Mouse (Mus musculus): ENCODE data around the gene Bri3bp. TPM values are rescaled to one million over a fixed set of nuclear protein-coding genes. Genes with fewer than 3 reads are reported as not detected.

Gene Bri3bp
- polyA plus RNA-seq, 1 experiment from 2014 or later = 52.9 TPM

GRCm38 (mm10) chr5:125444554-125444953, 3.2 kb downstream of the Bri3bp start:
- no peak for DNase-seq (ENCODE audit: low spot score)
- peaks cover 29% of the 10 kb centered on the region for H3K4me1 ChIP-seq
- peaks cover 14% of the 10 kb centered on the region; the same call in 1 of the 2 replicates for H3K36me3 ChIP-seq
- no peak overlapping the region for H3K27ac ChIP-seq
- H3K4me3 ChIP-seq = no peak overlapping the region
- no peaks in the 10 kb centered on the region for H3K9me3 ChIP-seq
- 87% methylated on average over 4 of the region's 4 CpGs for WGBS
- H3K27me3 ChIP-seq (ENCODE audit: insufficient read depth, poor library complexity, severe bottlenecking) = no peaks in the 10 kb centered on the region

GRCm38 (mm10) chr5:125446344-125446743, 5.0 kb downstream of the Bri3bp start:
- WGBS = 85% methylated on average over 7 of the region's 7 CpGs
- no peaks in the 10 kb centered on the region for H3K27me3 ChIP-seq (ENCODE audit: insufficient read depth, poor library complexity, severe bottlenecking)

GRCm38 (mm10) chr5:125448026-125448425, 6.7 kb downstream of the Bri3bp start:
- 67% methylated on average over 3 of the region's 3 CpGs for WGBS
- peaks cover 31% of the 10 kb centered on the region for H3K36me3 ChIP-seq

More at GRCm38 (mm10) chr5:125446344-125446743, 5.0 kb downstream of the Bri3bp start:
- no peak for DNase-seq (ENCODE audit: low spot score)
- Histone ChIP-seq H3K36me3 (peaks cover 14% of the 10 kb centered on the region), H3K27ac (no peak overlapping the region), H3K4me1 (peaks cover 24% of the 10 kb centered on the region), H3K9me3 (no peaks in the 10 kb centered on the region), H3K4me3 (no peak overlapping the region)

GRCm38 (mm10) chr5:125448631-125449030, 7.3 kb downstream of the Bri3bp start:
- Histone ChIP-seq H3K36me3 (peaks cover 29% of the 10 kb centered on the region), H3K27ac (no peak overlapping the region), H3K4me3 (no peak overlapping the region), H3K27me3 (ENCODE audit: insufficient read depth, poor library complexity, severe bottlenecking) (no peaks in the 10 kb centered on the region), H3K9me3 (no peaks in the 10 kb centered on the region), H3K4me1 (peaks cover 13% of the 10 kb centered on the region)
- 85% methylated on average over 4 of the region's 4 CpGs for WGBS
- DNase-seq (ENCODE audit: low spot score) = no peak

More at GRCm38 (mm10) chr5:125448026-125448425, 6.7 kb downstream of the Bri3bp start:
- Histone ChIP-seq H3K4me3 (no peak overlapping the region), H3K27ac (no peak overlapping the region), H3K27me3 (ENCODE audit: insufficient read depth, poor library complexity, severe bottlenecking) (no peaks in the 10 kb centered on the region), H3K4me1 (peaks cover 13% of the 10 kb centered on the region), H3K9me3 (no peaks in the 10 kb centered on the region)
- no peak for DNase-seq (ENCODE audit: low spot score)

- H3K27me3 ChIP-seq (ENCODE audit: insufficient read depth, poor library complexity, severe bottlenecking) = no peaks in the 10 kb centered on the region
- no peak for DNase-seq (ENCODE audit: low spot score)
- no peak overlapping the region for H3K27ac ChIP-seq
- H3K4me3 ChIP-seq = no peak overlapping the region
- H3K4me1 ChIP-seq = peaks cover 13% of the 10 kb centered on the region; the same call in 1 of the 2 replicates
- peaks cover 33% of the 10 kb centered on the region for H3K36me3 ChIP-seq
- 64% methylated on average over 5 of the region's 5 CpGs for WGBS
- no peaks in the 10 kb centered on the region for H3K9me3 ChIP-seq
These were observed 7.9 kb downstream of the Bri3bp start for GRCm38 (mm10) chr5:125449306-125449705.

- no peaks in the 10 kb centered on the region for H3K27me3 ChIP-seq (ENCODE audit: insufficient read depth, poor library complexity, severe bottlenecking)
- 88% methylated on average over 9 of the region's 9 CpGs for WGBS
- no peaks in the 10 kb centered on the region for H3K9me3 ChIP-seq
- peaks cover 47% of the 10 kb centered on the region for H3K36me3 ChIP-seq
- H3K4me3 ChIP-seq = no peak overlapping the region
- no peak overlapping the region for H3K27ac ChIP-seq
- no peak for DNase-seq (ENCODE audit: low spot score)
- H3K4me1 ChIP-seq = peaks cover 9% of the 10 kb centered on the region; the same call in 1 of the 2 replicates
These were observed 11.2 kb downstream of the Bri3bp start for GRCm38 (mm10) chr5:125452573-125452972.

GRCm38 (mm10) chr5:125456100-125456499, 14.7 kb downstream of the Bri3bp start:
- no peaks in the 10 kb centered on the region for H3K27me3 ChIP-seq (ENCODE audit: insufficient read depth, poor library complexity, severe bottlenecking)
- H3K9me3 ChIP-seq = no peaks in the 10 kb centered on the region
- H3K4me1 ChIP-seq = no peaks in the 10 kb centered on the region
- 84% methylated on average over 6 of the region's 6 CpGs for WGBS
- H3K36me3 ChIP-seq = peaks cover 47% of the 10 kb centered on the region
- H3K27ac ChIP-seq = no peak overlapping the region
- H3K4me3 ChIP-seq = no peak overlapping the region
- no peak for DNase-seq (ENCODE audit: low spot score)

GRCm38 (mm10) chr5:125457538-125457937, 16.2 kb downstream of the Bri3bp start:
- 83% methylated on average over 6 of the region's 6 CpGs for WGBS
- no peak for DNase-seq (ENCODE audit: low spot score)
- no peak overlapping the region for H3K4me3 ChIP-seq
- no peaks in the 10 kb centered on the region for H3K27me3 ChIP-seq (ENCODE audit: insufficient read depth, poor library complexity, severe bottlenecking)
- no peaks in the 10 kb centered on the region for H3K4me1 ChIP-seq
- H3K27ac ChIP-seq = no peak overlapping the region
- H3K9me3 ChIP-seq = no peaks in the 10 kb centered on the region
- H3K36me3 ChIP-seq = peaks cover 35% of the 10 kb centered on the region

- H3K4me1 ChIP-seq = peaks cover 11% of the 10 kb centered on the region
- 77% methylated on average over 3 of the region's 3 CpGs for WGBS
- no peaks in the 10 kb centered on the region for H3K9me3 ChIP-seq
- H3K4me3 ChIP-seq = no peak overlapping the region
- H3K36me3 ChIP-seq = peaks cover 11% of the 10 kb centered on the region
- DNase-seq (ENCODE audit: low spot score) = no peak
- H3K27ac ChIP-seq = no peak overlapping the region
- no peaks in the 10 kb centered on the region for H3K27me3 ChIP-seq (ENCODE audit: insufficient read depth, poor library complexity, severe bottlenecking)
These were observed 19.2 kb downstream of the Bri3bp start for GRCm38 (mm10) chr5:125460574-125460973.

- DNase-seq (ENCODE audit: low spot score) = no peak
- Histone ChIP-seq H3K4me1 (peaks cover 11% of the 10 kb centered on the region), H3K27me3 (ENCODE audit: insufficient read depth, poor library complexity, severe bottlenecking) (no peaks in the 10 kb centered on the region), H3K4me3 (no peak overlapping the region), H3K36me3 (no peaks in the 10 kb centered on the region; the same call in 1 of the 2 replicates), H3K27ac (no peak overlapping the region), H3K9me3 (no peaks in the 10 kb centered on the region)
- WGBS = 42% methylated on average over 10 of the region's 10 CpGs
These were observed 20.6 kb downstream of the Bri3bp start for GRCm38 (mm10) chr5:125461868-125462445.

- H3K36me3 ChIP-seq = no peaks in the 10 kb centered on the region
- H3K4me1 ChIP-seq = peaks cover 11% of the 10 kb centered on the region
- 37% methylated on average over 7 of the region's 7 CpGs for WGBS
- peak overlapping the region; percentile 48 for H3K4me3 ChIP-seq
- no peak for DNase-seq (ENCODE audit: low spot score)
- H3K27ac ChIP-seq = 0 out of 2 replicates have a peak overlapping the region, but pooled peaks have one; percentile 76
- H3K9me3 ChIP-seq = no peaks in the 10 kb centered on the region
- H3K27me3 ChIP-seq (ENCODE audit: insufficient read depth, poor library complexity, severe bottlenecking) = no peaks in the 10 kb centered on the region
These were observed 23.8 kb downstream of the Bri3bp start for GRCm38 (mm10) chr5:125465192-125465591.

GRCm38 (mm10) chr5:125465701-125466106, 24.3 kb downstream of the Bri3bp start:
- Histone ChIP-seq H3K4me3 (peak overlapping the region; percentile 48), H3K27me3 (ENCODE audit: insufficient read depth, poor library complexity, severe bottlenecking) (no peaks in the 10 kb centered on the region), H3K36me3 (no peaks in the 10 kb centered on the region), H3K4me1 (peaks cover 11% of the 10 kb centered on the region), H3K27ac (peak overlapping the region; percentile 76), H3K9me3 (no peaks in the 10 kb centered on the region)
- peak; percentile 100 for DNase-seq (ENCODE audit: low spot score)
- under 1% methylated on average over 25 of the region's 25 CpGs for WGBS

- H3K36me3 ChIP-seq = no peaks in the 10 kb centered on the region
- H3K27ac ChIP-seq = peak overlapping the region; percentile 76; the same call in 1 of the 2 replicates
- no peaks in the 10 kb centered on the region for H3K9me3 ChIP-seq
- peak overlapping the region; percentile 48 for H3K4me3 ChIP-seq
- peaks cover 11% of the 10 kb centered on the region for H3K4me1 ChIP-seq
- no peaks in the 10 kb centered on the region for H3K27me3 ChIP-seq (ENCODE audit: insufficient read depth, poor library complexity, severe bottlenecking)
- no peak for DNase-seq (ENCODE audit: low spot score)
- WGBS = 85% methylated on average over 5 of the region's 5 CpGs
These were observed 25.1 kb downstream of the Bri3bp start for GRCm38 (mm10) chr5:125466483-125466882.

All from heart, embryonic 10.5 days (tissue).